Mouse (Mus musculus) lung, adult 2 months (tissue): ENCODE data around the gene Bcas3. TPM values are rescaled to one million over a fixed set of nuclear protein-coding genes. Genes with fewer than 3 reads are reported as not detected.

Experiments
- DNase-seq: peaks from one replicate; pipeline ENCODE4 v3.0.0; 2022
- H3K4me1 ChIP-seq: fragments of 200-500 bp; 2 replicates; pipeline ENCODE4 v1.6.1; 2011; ENCODE audit warnings: low read length; ENCODE audit not compliant: control insufficient read depth, insufficient read depth
- H3K4me3 ChIP-seq: fragments of 200-500 bp; replicated peaks from 2 replicates; pipeline ENCODE3; 2011; ENCODE audit warnings: low read depth, mild to moderate bottlenecking, control low read depth, low read length; ENCODE audit errors: extremely low read depth
- CTCF ChIP-seq: fragments of 200-500 bp; IDR thresholded peaks from 2 replicates; pipeline ENCODE4 v1.5.1; 2011; ENCODE audit warnings: mild to moderate bottlenecking, low read length, control low read depth; ENCODE audit not compliant: insufficient read depth
- POLR2A ChIP-seq: fragments of 200-500 bp; IDR thresholded peaks from 2 replicates; pipeline ENCODE4 v1.6.1; 2011; ENCODE audit warnings: low read depth, mild to moderate bottlenecking, control low read depth, low read length, borderline replicate concordance; ENCODE audit errors: extremely low read depth
- WGBS: fragments of 180-500 bp; shearing (Covaris S2); methylation state at CpG from one replicate; pipeline ENCODE4 v1.1.7; 2018; 5-methylcytosine and 5-hydroxymethylcytosine counted together
- polyA plus RNA-seq: library from polyadenylated mRNA; depleted of rRNA; stranded (reverse); fragments of >200 nt; gene quantifications from 2 replicates; pipeline ENCODE4 v1.2.3, GENCODE M21; 2012

The Bcas3 gene
- polyA plus RNA-seq, 1 experiment = 55.7 TPM

- WGBS = 15% methylated on average over 6 of the region's 6 CpGs
- TF ChIP-seq POLR2A (no peak), CTCF (peak; percentile 75)
- Histone ChIP-seq H3K4me3 (no peak overlapping the region), H3K4me1 (0 out of 2 replicates have a peak, but pooled peaks cover 2% of the 10 kb centered on the region)
- DNase-seq = peak; percentile 88
Measured at GRCm38 (mm10) chr11:85823181-85823580, 470.2 kb downstream of the Bcas3 start.

- Histone ChIP-seq H3K4me1 (0 out of 2 replicates have a peak, but pooled peaks cover 2% of the 10 kb centered on the region), H3K4me3 (no peak overlapping the region)
- TF ChIP-seq CTCF (no peak), POLR2A (no peak)
- no peak for DNase-seq
- 80% methylated on average over 4 of the region's 4 CpGs for WGBS
Measured at GRCm38 (mm10) chr11:85823794-85824193, 470.8 kb downstream of the Bcas3 start.

DNA sequence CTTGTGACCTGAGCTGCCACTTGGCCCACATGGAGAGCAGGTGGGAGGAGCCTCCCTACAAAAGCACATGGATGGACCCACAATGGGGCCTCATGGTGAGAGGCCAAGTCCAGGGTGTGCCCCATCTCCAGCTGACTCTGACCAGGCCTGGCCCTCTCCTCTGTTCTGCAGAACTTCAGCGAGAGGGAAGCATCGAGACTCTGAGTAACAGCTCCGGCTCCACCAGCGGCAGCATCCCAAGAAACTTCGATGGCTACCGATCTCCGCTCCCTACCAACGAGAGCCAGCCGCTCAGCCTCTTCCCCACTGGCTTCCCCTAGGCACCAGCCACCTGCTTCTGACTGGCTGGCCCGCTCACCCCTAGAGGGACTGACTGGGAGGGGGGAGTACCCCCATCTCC, 472.1 kb downstream of the Bcas3 start:
- 79% methylated on average over 10 of the region's 10 CpGs for WGBS
- H3K4me3 ChIP-seq = no peak overlapping the region
- TF ChIP-seq CTCF (no peak), POLR2A (no peak)
- 0 out of 2 replicates have a peak, but pooled peaks cover 2% of the 10 kb centered on the region for H3K4me1 ChIP-seq
- DNase-seq = no peak

- DNase-seq = no peak
- H3K4me3 ChIP-seq = no peak overlapping the region
- H3K4me1 ChIP-seq = 0 out of 2 replicates have a peak, but pooled peaks cover 2% of the 10 kb centered on the region
- TF ChIP-seq POLR2A (no peak), CTCF (no peak)
- WGBS = 59% methylated on average over 7 of the region's 7 CpGs
Measured at GRCm38 (mm10) chr11:85825823-85826222, 472.9 kb downstream of the Bcas3 start.

DNA sequence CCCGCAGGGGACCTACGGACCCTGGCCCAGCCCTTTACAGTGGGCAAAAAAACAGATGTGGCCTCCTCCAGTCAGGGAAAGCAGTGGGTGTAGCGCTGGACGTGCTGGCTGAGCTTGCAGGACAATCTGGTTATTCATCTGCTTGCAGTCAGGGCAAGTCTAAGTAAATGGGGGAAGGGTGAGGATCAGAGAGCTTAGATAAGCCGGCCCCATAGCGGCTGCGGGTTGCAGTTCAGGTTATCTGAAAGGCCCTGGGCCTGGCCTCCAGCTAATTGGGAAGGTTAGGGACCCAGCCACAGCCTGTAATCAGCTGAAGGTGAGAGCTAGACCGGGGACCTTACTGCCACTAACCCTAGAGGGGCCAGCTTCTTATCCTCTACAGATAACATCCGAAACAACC, 474.4 kb downstream of the Bcas3 start:
- WGBS = 56% methylated on average over 9 of the region's 9 CpGs
- H3K4me1 ChIP-seq = 0 out of 2 replicates have a peak, but pooled peaks cover 2% of the 10 kb centered on the region
- no peak for DNase-seq
- TF ChIP-seq CTCF = no peak
- no peak overlapping the region for H3K4me3 ChIP-seq

DNA sequence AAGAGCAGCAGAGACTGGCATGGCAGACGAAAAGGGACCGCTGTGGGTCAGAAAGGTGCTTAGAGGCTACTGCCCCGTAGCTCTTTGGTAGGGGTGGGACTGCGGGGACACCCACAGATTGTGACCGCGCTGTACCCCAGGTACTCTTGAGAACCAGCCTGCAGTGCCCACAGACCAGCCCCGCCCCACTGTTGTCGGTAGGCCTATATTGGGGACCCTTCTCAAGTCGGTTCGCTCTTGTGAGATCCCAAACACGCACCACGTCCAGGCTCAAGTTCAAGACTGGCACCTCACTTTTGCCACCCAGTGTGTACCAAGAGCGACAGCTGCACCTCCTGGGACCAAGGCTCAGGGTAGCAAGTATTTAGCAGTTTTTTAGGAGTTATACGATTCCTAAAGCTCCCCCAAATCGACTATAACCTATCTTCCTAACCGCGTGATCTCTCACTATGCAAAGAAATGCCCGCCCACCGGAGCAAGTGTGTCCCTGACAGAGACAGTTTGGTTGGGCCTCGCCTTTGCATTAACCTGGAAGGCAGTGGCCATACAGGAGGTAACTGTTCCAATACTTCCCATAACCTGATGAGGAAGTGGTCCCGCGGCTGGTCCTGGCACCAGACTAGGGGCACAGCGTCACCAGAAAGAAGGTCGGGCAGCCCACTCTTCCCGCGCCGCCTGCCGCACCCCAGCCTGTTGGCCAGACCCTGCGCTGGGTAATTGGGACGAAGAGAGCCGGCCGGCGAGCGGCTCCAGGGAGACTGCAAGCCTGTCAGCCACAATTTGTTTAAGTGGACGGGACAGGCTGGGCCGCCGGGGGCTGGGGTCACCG, 475.9 kb downstream of the Bcas3 start:
- no peaks in the 10 kb centered on the region for H3K4me1 ChIP-seq
- DNase-seq = no peak
- TF ChIP-seq CTCF (no peak), POLR2A (no peak)
- WGBS = 49% methylated on average over 38 of the region's 38 CpGs
- no peak overlapping the region for H3K4me3 ChIP-seq

GRCm38 (mm10) chr11:85829520-85830440, 476.8 kb downstream of the Bcas3 start:
- peak; percentile 37 for DNase-seq
- 10% methylated on average over 58 of the region's 61 CpGs for WGBS
- no peaks in the 10 kb centered on the region for H3K4me1 ChIP-seq
- TF ChIP-seq POLR2A (0 out of 2 replicates have a peak, but pooled peaks have one; percentile 26), CTCF (no peak)
- H3K4me3 ChIP-seq = peak overlapping the region; percentile 34

- peak overlapping the region; percentile 40 for H3K4me3 ChIP-seq
- TF ChIP-seq CTCF (peak; percentile 35; the same call in 1 of the 2 replicates), POLR2A (peak; percentile 44; the same call in 1 of the 2 replicates)
- DNase-seq = no peak
- H3K4me1 ChIP-seq = no peaks in the 10 kb centered on the region
- WGBS = 22% methylated on average over 17 of the region's 17 CpGs
Measured at GRCm38 (mm10) chr11:85830901-85831341, 478.0 kb downstream of the Bcas3 start.

- peak overlapping the region; percentile 68 for H3K4me3 ChIP-seq
- no peak for DNase-seq
- no peaks in the 10 kb centered on the region for H3K4me1 ChIP-seq
- 3% methylated on average over 33 of the region's 33 CpGs for WGBS
- TF ChIP-seq POLR2A (peak; percentile 41; the same call in 1 of the 2 replicates), CTCF (no peak)
Measured at GRCm38 (mm10) chr11:85831656-85832230, 478.8 kb downstream of the Bcas3 start.
